21 mouse cellular contexts compared by ENCODE assay signal in genomic region chr13:95963671-95964070, GRCm38 (mm10).
DNase-seq lines count a peak whose midpoint lies in the region; ATAC-seq and TF ChIP-seq lines count a peak whose summit lies in the region.
"Had no signal": no experiment of that assay in that cellular context is flagged by ENCODE, and none has a peak within 500 bp of the region (broad histone marks: within the 10 kb centered on the region; RNA-seq: fewer than 3 reads in every experiment).

No protein-coding gene starts in this region.

- no peaks in the 10 kb centered on the region for H3K27me3 ChIP-seq in spleen, adult 2 months (ENCODE audit: control insufficient read depth, insufficient read depth, low read length)
- no peaks in the 10 kb centered on the region for H3K27me3 ChIP-seq in embryonic facial prominence, embryonic 15.5 days
- H3K27me3 ChIP-seq: lung, embryonic 15.5 days; stomach, embryonic 15.5 days had no signal

- peak overlapping the region; percentile 74 for H3K27ac ChIP-seq in spleen, adult 2 months (ENCODE audit: insufficient read depth, low read length)
- peak overlapping the region; percentile 83 for H3K27ac ChIP-seq in embryonic facial prominence, embryonic 15.5 days (replicated peaks)
- H3K27ac ChIP-seq: heart, embryonic 15.5 days; lung, embryonic 15.5 days; stomach, embryonic 15.5 days had no signal

- 20% methylated on average over 1 of the region's 1 CpGs for WGBS in spleen, adult 2 months
- WGBS in embryonic facial prominence, embryonic 15.5 days = 31% methylated on average over 1 of the region's 1 CpGs

- TF ChIP-seq POLR2A in spleen, adult 2 months (IDR thresholded peaks at IDR 0.05; ENCODE audit: low read depth, low read length) = no peak

- H3K4me3 ChIP-seq in spleen, adult 2 months (ENCODE audit: extremely low read depth, insufficient read depth, insufficient read length) = no peak overlapping the region
- no peak overlapping the region for H3K4me3 ChIP-seq in embryonic facial prominence, embryonic 15.5 days (replicated peaks)
- H3K4me3 ChIP-seq: heart, embryonic 15.5 days; lung, embryonic 15.5 days; megakaryocyte, embryonic 14.5 days; stomach, embryonic 15.5 days had no signal

- intact Hi-C loops in gastrocnemius, postnatal 14 days (cut with DNase I; ENCODE audit: low total_unique reads) = no loop called here

- H3K4me2 ChIP-seq in embryonic facial prominence, embryonic 15.5 days (replicated peaks) = no peak overlapping the region
- H3K4me2 ChIP-seq: heart, embryonic 15.5 days; lung, embryonic 15.5 days; stomach, embryonic 15.5 days had no signal

- H3K4me1 ChIP-seq in spleen, adult 2 months (ENCODE audit: control insufficient read depth, insufficient read depth, insufficient read length) = peaks cover 5% of the 10 kb centered on the region
- peaks cover 40% of the 10 kb centered on the region for H3K4me1 ChIP-seq in embryonic facial prominence, embryonic 15.5 days

- no peak for TF ChIP-seq CTCF in spleen, adult 2 months (IDR thresholded peaks at IDR 0.05; ENCODE audit: extremely low read depth, insufficient read depth, insufficient read length, insufficient replicate concordance)

- no peaks in the 10 kb centered on the region for H3K9me3 ChIP-seq in embryonic facial prominence, embryonic 15.5 days (replicated peaks)
- H3K9me3 ChIP-seq: heart, embryonic 15.5 days; lung, embryonic 15.5 days; megakaryocyte, embryonic 14.5 days; stomach, embryonic 15.5 days had no signal

- peak; percentile 32 for ATAC-seq in activated CD4-positive, CD25-positive, alpha-beta regulatory T cell, adult 4 months
- ATAC-seq in embryonic facial prominence, embryonic 15.5 days (ENCODE audit: insufficient number of reproducible peaks, low FRiP score, low TSS enrichment, low read depth) = no peak
- ATAC-seq: forebrain, postnatal 0 days; hindbrain, embryonic 16.5 days; intestine, embryonic 16.5 days had no signal

- DNase-seq in spleen, adult 2 months (ENCODE audit: low read depth in 1 of 2, low spot score in 2 of 2) = no peak
- DNase-seq in spleen, postnatal 36 days (ENCODE audit: low spot score in 2 of 2) = no peak
- peak; percentile 68 for DNase-seq in naive thymus-derived CD4-positive, alpha-beta T cell, adult 2 months (ENCODE audit: low read depth)
- DNase-seq in gastrocnemius, postnatal 14 days = no peak
- DNase-seq in gastrocnemius, adult 18-20 months (ENCODE audit: low spot score) = no peak
- DNase-seq: adrenal gland, postnatal 36 days; B cell, adult 2 months; cerebellum, adult 11 months; cerebellum, adult 9-11 months; heart, postnatal 4 days; kidney, postnatal 36 days; lung, postnatal 36 days had no signal

- no peak overlapping the region for H3K9ac ChIP-seq in embryonic facial prominence, embryonic 15.5 days
- H3K9ac ChIP-seq: forebrain, postnatal 0 days; heart, embryonic 15.5 days; lung, embryonic 15.5 days; stomach, embryonic 15.5 days had no signal

- H3K36me3 ChIP-seq in spleen, adult 2 months (ENCODE audit: control insufficient read depth, insufficient read depth, low read length) = no peaks in the 10 kb centered on the region
- no peaks in the 10 kb centered on the region for H3K36me3 ChIP-seq in embryonic facial prominence, embryonic 15.5 days
- H3K36me3 ChIP-seq: heart, embryonic 15.5 days; lung, embryonic 15.5 days; stomach, embryonic 15.5 days had no signal
